8 mouse cellular contexts compared by ENCODE assay signal in genomic region chr15:103168801-103169611, GRCm38 (mm10). TPM values are rescaled to one million over a fixed set of nuclear protein-coding genes. Genes with fewer than 3 reads are reported as not detected.
DNase-seq lines count a peak whose midpoint lies in the region; ATAC-seq and TF ChIP-seq lines count a peak whose summit lies in the region.

No protein-coding gene starts in this region.

- no peaks in the 10 kb centered on the region for H3K36me3 ChIP-seq in forebrain, embryonic 14.5 days (ENCODE audit: control insufficient read depth, insufficient read depth, low read length)
- no peaks in the 10 kb centered on the region for H3K36me3 ChIP-seq in limb, embryonic 11.5 days (ENCODE audit: control insufficient read depth, insufficient read depth, low read length)
- H3K36me3 ChIP-seq in midbrain, embryonic 11.5 days (ENCODE audit: control insufficient read depth, insufficient read depth, low read length) = no peaks in the 10 kb centered on the region

- H3K27ac ChIP-seq in forebrain, embryonic 14.5 days (ENCODE audit: low read depth, low read length) = no peak overlapping the region
- H3K27ac ChIP-seq in limb, embryonic 11.5 days (replicated peaks; ENCODE audit: low read depth, low read length) = no peak overlapping the region
- no peak overlapping the region for H3K27ac ChIP-seq in midbrain, embryonic 11.5 days (ENCODE audit: low read depth, low read length)

- no peaks in the 10 kb centered on the region for H3K27me3 ChIP-seq in Patski
- H3K27me3 ChIP-seq in forebrain, embryonic 14.5 days (replicated peaks; ENCODE audit: control insufficient read depth, insufficient read depth, low read length) = peaks cover 75% of the 10 kb centered on the region
- H3K27me3 ChIP-seq in limb, embryonic 11.5 days (ENCODE audit: control insufficient read depth, insufficient read depth, low read length) = peaks cover 73% of the 10 kb centered on the region
- peaks cover 82% of the 10 kb centered on the region for H3K27me3 ChIP-seq in midbrain, embryonic 11.5 days (ENCODE audit: control insufficient read depth, insufficient read depth, low read length)

- in situ Hi-C loops in Patski (cut with MboI; ENCODE audit: low pct_unique_long_range_greater_than_20kb) = loop anchor here (10.0 kb wide), 1 partner anchor 154 kb away; the partner anchor contains the start of gene Hoxc4

- peaks cover 15% of the 10 kb centered on the region for H3K4me1 ChIP-seq in forebrain, embryonic 14.5 days (ENCODE audit: control insufficient read depth, insufficient read depth, low read length)
- H3K4me1 ChIP-seq in limb, embryonic 11.5 days (ENCODE audit: control insufficient read depth, insufficient read depth, low read length) = peaks cover 24% of the 10 kb centered on the region
- H3K4me1 ChIP-seq in midbrain, embryonic 11.5 days (ENCODE audit: control insufficient read depth, insufficient read depth, low read length) = peaks cover 31% of the 10 kb centered on the region

- POLR2A ChIA-PET in Patski (lab: Charles Lee) = no interaction called here

- peak; percentile 15 for ATAC-seq in Patski
- peak; percentile 16 for ATAC-seq in forebrain, embryonic 14.5 days
- ATAC-seq in limb, embryonic 11.5 days (ENCODE audit: insufficient number of reproducible peaks, low FRiP score, low TSS enrichment, low read depth) = no peak
- peak; percentile 45 for ATAC-seq in midbrain, embryonic 11.5 days (ENCODE audit: low FRiP score)

- under 1% methylated on average over 62 of the region's 63 CpGs for WGBS in forebrain, embryonic 14.5 days
- under 1% methylated on average over 63 of the region's 63 CpGs for WGBS in limb, embryonic 11.5 days
- WGBS in midbrain, embryonic 11.5 days = under 1% methylated on average over 62 of the region's 63 CpGs

- intact Hi-C loops in left cerebral cortex, postnatal 10 days (cut with DNase I) = loop anchor here (2.0 to 5.0 kb wide), 2 partner anchors 156 to 407 kb away; no protein-coding TSS in a partner anchor

- H3K9ac ChIP-seq in forebrain, embryonic 14.5 days (ENCODE audit: low read length) = peak overlapping the region; percentile 58
- no peak overlapping the region for H3K9ac ChIP-seq in limb, embryonic 11.5 days (ENCODE audit: low read length)
- peak overlapping the region; percentile 66 for H3K9ac ChIP-seq in midbrain, embryonic 11.5 days (ENCODE audit: low read length)

- peak; percentile 27 to 32 for DNase-seq in cerebellum, postnatal 36 days
- no peak for DNase-seq in cerebellum, adult 11-12 months
- no peak for DNase-seq in Patski (ENCODE audit: low read depth, low spot score)
- DNase-seq in forebrain, embryonic 14.5 days (ENCODE audit: low spot score) = no peak
- peak; percentile 70 for DNase-seq in limb, embryonic 11.5 days (ENCODE audit: low spot score)
- no peak for DNase-seq in midbrain, embryonic 11.5 days (ENCODE audit: low spot score, missing footprints)
- peak; percentile 66 for DNase-seq in yolk sac, embryonic 10.5 days (ENCODE audit: low spot score)
- no peak for DNase-seq in left cerebral cortex, postnatal 10 days (ENCODE audit: extremely low spot score in 1 of 2, low spot score in 2 of 2)

- TF ChIP-seq CTCF in Patski (IDR thresholded peaks at IDR 0.05) = no peak

- CTCF ChIA-PET in Patski (lab: Charles Lee) = interaction anchor here (1.1 to 2.3 kb wide), 3 partner anchors 156 to 182 kb away, joined by 3 to 6 read pairs (median 3); no protein-coding TSS in a partner anchor

- no peaks in the 10 kb centered on the region for H3K9me3 ChIP-seq in forebrain, embryonic 14.5 days (replicated peaks; ENCODE audit: control insufficient read depth, low read length)
- H3K9me3 ChIP-seq in limb, embryonic 11.5 days (ENCODE audit: control insufficient read depth, low read length) = no peaks in the 10 kb centered on the region
- H3K9me3 ChIP-seq in midbrain, embryonic 11.5 days (ENCODE audit: control insufficient read depth, low read length) = no peaks in the 10 kb centered on the region

- H3K4me2 ChIP-seq in forebrain, embryonic 14.5 days (ENCODE audit: low read length) = peak overlapping the region; percentile 84
- peak overlapping the region; percentile 83 for H3K4me2 ChIP-seq in limb, embryonic 11.5 days (ENCODE audit: low read depth, severe bottlenecking)
- H3K4me2 ChIP-seq in midbrain, embryonic 11.5 days = peak overlapping the region; percentile 95

- H3K4me3 ChIP-seq in forebrain, embryonic 14.5 days (ENCODE audit: low read depth, low read length) = peak overlapping the region; percentile 42
- peak overlapping the region; percentile 29 for H3K4me3 ChIP-seq in limb, embryonic 11.5 days (ENCODE audit: low read depth, low read length)
- H3K4me3 ChIP-seq in midbrain, embryonic 11.5 days (ENCODE audit: low read depth, low read length) = peak overlapping the region; percentile 46

RNA-seq across cellular contexts. Expression of gene Smug1, which starts 2.1 kb away (rescaled TPM):
- 17.4 TPM for polyA plus RNA-seq in Patski (2021)
- polyA plus RNA-seq in forebrain, embryonic 14.5 days (2014; fragmentation: Nextera tagmentation; extraction: Ambion mirVana) = 25.3 and 26.5 TPM in 2 replicates
- polyA plus RNA-seq in limb, embryonic 11.5 days (2014; fragmentation: Nextera tagmentation; extraction: Ambion mirVana) = 14.4 and 14.7 TPM in 2 replicates
- 26.5 and 27.2 TPM in 2 replicates for polyA plus RNA-seq in midbrain, embryonic 11.5 days (2014; fragmentation: Nextera tagmentation; extraction: Ambion mirVana)
- 10 to 100 TPM; 17.5 to 18.2 TPM for total RNA-seq in left cerebral cortex, postnatal 10 days (2021)

Comparison
In these comparisons a context has a peak if more than half of its experiments do, and no peak if none do; other contexts are left out.
1. DNase-seq: peak in cerebellum, postnatal 36 days (2 of 2), limb, embryonic 11.5 days (single experiment) and yolk sac, embryonic 10.5 days (single experiment); none in cerebellum, adult 11-12 months (single experiment), Patski (single experiment), forebrain, embryonic 14.5 days (single experiment), midbrain, embryonic 11.5 days (single experiment) and left cerebral cortex, postnatal 10 days (0 of 2).
2. Peak in every context shown above with its lines, with median percentiles within 50 percentile points of each other: H3K4me2 ChIP-seq and H3K4me3 ChIP-seq.